In genomic region chr6:108055041-108055440, GRCm38 (mm10) we compare ENCODE assay signal across 8 mouse cellular contexts. TPM values are rescaled to one million over a fixed set of nuclear protein-coding genes. Genes with fewer than 3 reads are reported as not detected.
DNase-seq lines count a peak whose midpoint lies in the region; ATAC-seq and TF ChIP-seq lines count a peak whose summit lies in the region.
"Not testable (repeated sequence)": the region's sequence is repeated elsewhere in the genome, so short reads cannot be mapped to it uniquely, and the experiment has no call there.

No protein-coding gene starts in this region.

- not testable (repeated sequence) for H3K4me2 ChIP-seq in intestine, embryonic 14.5 days (ENCODE audit: low read length); limb, embryonic 11.5 days (ENCODE audit: low read depth, severe bottlenecking); midbrain, postnatal 0 days (ENCODE audit: low read depth, low read length, poor library complexity, severe bottlenecking)

- H3K36me3 ChIP-seq in intestine, embryonic 14.5 days (ENCODE audit: control insufficient read depth, insufficient read depth, low read length); limb, embryonic 11.5 days (ENCODE audit: control insufficient read depth, insufficient read depth, low read length); midbrain, postnatal 0 days (ENCODE audit: insufficient read depth, low read length); splenic B cell, adult 2 months (ENCODE audit: control insufficient read depth, insufficient read depth, low read length, poor library complexity, severe bottlenecking): not testable (repeated sequence)

- DNase-seq in CD4-positive helper T cell, adult 2 months (ENCODE audit: low read depth, low spot score), result peak; percentile 49
- peak; percentile 18 for DNase-seq in adrenal gland, adult 2 months
- DNase-seq in cerebellum, postnatal 25 days, result peak; percentile 70 to 81
- peak; percentile 27 for DNase-seq in gastrocnemius, adult 18-20 months (ENCODE audit: low spot score)
- DNase-seq in intestine, embryonic 14.5 days (ENCODE audit: low spot score), result peak; percentile 70
- DNase-seq in limb, embryonic 11.5 days (ENCODE audit: low spot score), result peak; percentile 69
- DNase-seq in midbrain, postnatal 0 days (ENCODE audit: low spot score), result peak; percentile 60
- DNase-seq in splenic B cell, adult 2 months (ENCODE audit: low read depth, low spot score), result peak; percentile 71

- H3K9me3 ChIP-seq in intestine, embryonic 14.5 days (ENCODE audit: control insufficient read depth, low read length); limb, embryonic 11.5 days (ENCODE audit: control insufficient read depth, low read length); midbrain, postnatal 0 days (ENCODE audit: low read length): not testable (repeated sequence)

- H3K9ac ChIP-seq in intestine, embryonic 14.5 days (ENCODE audit: low read length); limb, embryonic 11.5 days (ENCODE audit: low read length); midbrain, postnatal 0 days (replicated peaks; ENCODE audit: low read length, poor library complexity, severe bottlenecking): not testable (repeated sequence)

- peak; percentile 87 for TF ChIP-seq CTCF in midbrain, postnatal 0 days (IDR thresholded peaks at IDR 0.05)

- H3K4me1 ChIP-seq in intestine, embryonic 14.5 days (replicated peaks; ENCODE audit: control insufficient read depth, insufficient read depth, low read length); limb, embryonic 11.5 days (ENCODE audit: control insufficient read depth, insufficient read depth, low read length); midbrain, postnatal 0 days (ENCODE audit: insufficient read depth, low read length): not testable (repeated sequence)

- not testable (repeated sequence) for H3K4me3 ChIP-seq in intestine, embryonic 14.5 days (ENCODE audit: low read depth, low read length); limb, embryonic 11.5 days (ENCODE audit: low read depth, low read length); midbrain, postnatal 0 days (ENCODE audit: low read depth, low read length)

- not testable (repeated sequence) for H3K27me3 ChIP-seq in intestine, embryonic 14.5 days (replicated peaks; ENCODE audit: control insufficient read depth, insufficient read depth, low read length); limb, embryonic 11.5 days (ENCODE audit: control insufficient read depth, insufficient read depth, low read length); midbrain, postnatal 0 days (ENCODE audit: insufficient read depth, low read length); splenic B cell, adult 2 months (ENCODE audit: control insufficient read depth, insufficient read depth, low read length, poor library complexity, severe bottlenecking)

- not testable (repeated sequence) for ATAC-seq in intestine, embryonic 14.5 days (replicated peaks; ENCODE audit: low FRiP score, low TSS enrichment, low read depth); limb, embryonic 11.5 days (ENCODE audit: insufficient number of reproducible peaks, low FRiP score, low TSS enrichment, low read depth); midbrain, postnatal 0 days (ENCODE audit: low FRiP score)

- WGBS in intestine, embryonic 14.5 days, result 11% methylated on average over 2 of the region's 2 CpGs
- 5% methylated on average over 2 of the region's 2 CpGs for WGBS in limb, embryonic 11.5 days
- 0% methylated on average over 2 of the region's 2 CpGs for WGBS in midbrain, postnatal 0 days

- not testable (repeated sequence) for H3K27ac ChIP-seq in intestine, embryonic 14.5 days (ENCODE audit: low read depth); limb, embryonic 11.5 days (replicated peaks; ENCODE audit: low read depth, low read length); midbrain, postnatal 0 days (ENCODE audit: low read depth, low read length)

RNA-seq across cellular contexts. Expression of gene Setmar, which starts 9.8 kb away (rescaled TPM):
- 1 to 10 TPM; 7.6 to 7.8 TPM for total RNA-seq in adrenal gland, adult 2 months (2021)
- 0.68 and 0.77 TPM in 2 replicates for polyA plus RNA-seq in adrenal gland, adult 2 months (2012; rRNA removed)
- total RNA-seq in gastrocnemius, adult 18-20 months (2021), result 1 to 10 TPM; 5.5 to 5.7 TPM
- polyA plus RNA-seq in intestine, embryonic 14.5 days (2014; fragmentation: Nextera tagmentation; extraction: Ambion mirVana), result 6.5 and 7.7 TPM in 2 replicates
- 8.7 and 8.9 TPM in 2 replicates for polyA plus RNA-seq in limb, embryonic 11.5 days (2014; fragmentation: Nextera tagmentation; extraction: Ambion mirVana)
- 2.3 and 4.0 TPM in 2 replicates for total RNA-seq in midbrain, postnatal 0 days (2014; rRNA removed)
- 2.3 and 2.9 TPM in 2 replicates for polyA plus RNA-seq in midbrain, postnatal 0 days (2015; fragmentation: Nextera tagmentation; extraction: Ambion mirVana)

Comparison
In these comparisons a context has a peak if more than half of its experiments do, and no peak if none do; other contexts are left out.
1. DNase-seq: peak in every context shown above with its lines; median percentile 76 in cerebellum, postnatal 25 days; 71 in splenic B cell, adult 2 months; 70 in intestine, embryonic 14.5 days; 69 in limb, embryonic 11.5 days; 60 in midbrain, postnatal 0 days; 49 in CD4-positive helper T cell, adult 2 months; 27 in gastrocnemius, adult 18-20 months; 18 in adrenal gland, adult 2 months.